Mouse (Mus musculus): ENCODE measurements around the gene Ifnk. TPM values are rescaled to one million over a fixed set of nuclear protein-coding genes. Genes with fewer than 3 reads are reported as not detected.

The Ifnk gene
- 0.28 TPM in 1 of 2 replicates, not detected in the other for polyA plus RNA-seq (2015; fragmentation: Nextera tagmentation; extraction: Ambion mirVana)

DNA sequence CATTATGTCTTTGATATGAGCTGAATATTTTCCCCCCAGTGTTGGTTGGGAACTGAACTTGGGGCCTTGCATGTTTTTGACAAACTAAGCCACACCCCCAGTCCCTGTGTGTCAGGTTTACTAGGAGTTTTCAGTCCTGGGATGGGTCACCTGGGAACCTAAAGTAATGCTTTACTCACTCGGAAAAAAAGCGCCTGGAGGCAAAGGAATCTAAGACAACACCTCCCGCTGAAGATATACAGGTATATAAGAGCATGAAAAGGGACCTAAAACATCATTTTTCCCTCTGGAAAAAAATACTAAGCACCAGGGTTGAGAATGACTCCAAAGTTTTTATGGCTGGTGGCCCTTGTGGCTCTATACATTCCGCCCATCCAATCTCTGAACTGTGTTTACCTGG is at the start of gene Ifnk:
Gene Ifnk (plus strand): TSS at position 301 of the 400 bp plus-strand sequence.
- no peak within 1 kb of the TSS for H3K4me3 ChIP-seq (replicated peaks)
- no peaks in the 10 kb centered on the region for H3K9me3 ChIP-seq (replicated peaks)
- H3K36me3 ChIP-seq, result no peaks in the 10 kb centered on the region
- peaks cover 17% of the 10 kb centered on the region for H3K4me1 ChIP-seq
- H3K27me3 ChIP-seq, result no peaks in the 10 kb centered on the region
- H3K9ac ChIP-seq, result no peak within 1 kb of the TSS
- no peak for ATAC-seq (replicated peaks; ENCODE audit: low FRiP score)
- H3K27ac ChIP-seq, result no peak within 1 kb of the TSS
- WGBS, result 85% methylated on average over 4 of the region's 4 CpGs
- no peak within 1 kb of the TSS for H3K4me2 ChIP-seq

DNA sequence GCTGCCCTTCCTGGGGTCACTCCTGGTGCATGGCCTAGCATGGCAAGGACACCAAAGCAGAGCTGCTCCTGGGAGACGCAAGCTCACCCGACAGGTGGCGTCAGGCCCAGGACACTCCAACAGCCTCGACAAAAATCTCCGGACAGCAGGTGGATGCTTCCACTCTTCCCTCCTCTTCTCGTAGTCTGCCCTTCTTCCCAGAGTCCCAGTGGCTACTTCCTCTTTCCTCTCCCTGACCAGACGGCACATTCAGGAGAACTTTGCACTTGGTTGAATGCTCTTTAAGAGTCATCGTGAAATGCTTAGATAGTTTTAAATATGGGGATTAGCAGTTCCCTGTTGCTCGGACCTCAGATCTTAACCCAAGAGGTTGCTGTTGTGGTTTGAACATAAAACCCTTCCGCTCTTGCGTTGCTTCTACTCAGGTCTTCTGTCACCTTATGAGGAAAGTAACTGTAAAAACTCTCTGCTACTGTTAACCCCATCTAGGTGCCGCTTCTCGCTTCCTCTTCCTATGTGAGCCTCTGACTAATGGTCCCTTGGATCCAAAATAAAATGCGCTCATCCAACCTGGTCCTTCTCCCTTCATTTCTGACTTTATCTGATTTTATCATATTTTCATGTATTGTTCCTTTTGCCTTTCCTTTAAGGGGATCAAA is 46.6 kb upstream of the Ifnk start:
- H3K9me3 ChIP-seq (replicated peaks), result no peaks in the 10 kb centered on the region
- H3K27ac ChIP-seq, result no peak overlapping the region
- 81% methylated on average over 14 of the region's 14 CpGs for WGBS
- no peak overlapping the region for H3K4me2 ChIP-seq
- no peak overlapping the region for H3K4me3 ChIP-seq (replicated peaks)
- no peak for ATAC-seq (replicated peaks; ENCODE audit: low FRiP score)
- H3K9ac ChIP-seq, result no peak overlapping the region
- H3K4me1 ChIP-seq, result peaks cover 11% of the 10 kb centered on the region
- no peaks in the 10 kb centered on the region for H3K27me3 ChIP-seq
- H3K36me3 ChIP-seq, result no peaks in the 10 kb centered on the region

DNA sequence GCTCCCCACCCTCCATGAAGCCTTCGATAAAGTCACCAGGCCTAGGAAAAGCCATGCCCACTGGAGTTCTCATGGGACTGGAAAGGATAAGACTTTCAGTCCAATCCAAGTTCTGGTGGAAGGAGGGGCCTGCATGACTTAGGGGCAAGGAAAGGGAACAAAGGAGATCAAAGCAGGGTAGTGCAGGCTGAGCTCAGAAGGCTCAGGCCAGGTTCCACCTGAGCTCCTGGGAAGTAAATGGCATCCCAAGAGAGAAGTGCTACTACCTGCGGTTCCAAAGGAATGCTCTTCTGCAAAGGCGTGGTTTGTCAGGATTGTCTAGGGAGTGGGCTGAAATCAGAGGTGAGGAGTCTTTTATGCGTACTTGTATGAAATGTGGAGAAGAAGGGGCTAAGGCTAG is 39.4 kb upstream of the Ifnk start:
- H3K4me3 ChIP-seq (replicated peaks), result no peak overlapping the region
- no peak; the same call in 1 of the 2 replicates for ATAC-seq (replicated peaks; ENCODE audit: low FRiP score)
- no peaks in the 10 kb centered on the region for H3K36me3 ChIP-seq
- H3K27ac ChIP-seq, result 0 out of 2 replicates have a peak overlapping the region, but pooled peaks have one; percentile 41
- H3K4me1 ChIP-seq, result peaks cover 16% of the 10 kb centered on the region
- H3K9ac ChIP-seq, result no peak overlapping the region
- no peaks in the 10 kb centered on the region for H3K9me3 ChIP-seq (replicated peaks)
- no peaks in the 10 kb centered on the region for H3K27me3 ChIP-seq
- H3K4me2 ChIP-seq, result no peak overlapping the region
- 79% methylated on average over 4 of the region's 4 CpGs for WGBS

DNA sequence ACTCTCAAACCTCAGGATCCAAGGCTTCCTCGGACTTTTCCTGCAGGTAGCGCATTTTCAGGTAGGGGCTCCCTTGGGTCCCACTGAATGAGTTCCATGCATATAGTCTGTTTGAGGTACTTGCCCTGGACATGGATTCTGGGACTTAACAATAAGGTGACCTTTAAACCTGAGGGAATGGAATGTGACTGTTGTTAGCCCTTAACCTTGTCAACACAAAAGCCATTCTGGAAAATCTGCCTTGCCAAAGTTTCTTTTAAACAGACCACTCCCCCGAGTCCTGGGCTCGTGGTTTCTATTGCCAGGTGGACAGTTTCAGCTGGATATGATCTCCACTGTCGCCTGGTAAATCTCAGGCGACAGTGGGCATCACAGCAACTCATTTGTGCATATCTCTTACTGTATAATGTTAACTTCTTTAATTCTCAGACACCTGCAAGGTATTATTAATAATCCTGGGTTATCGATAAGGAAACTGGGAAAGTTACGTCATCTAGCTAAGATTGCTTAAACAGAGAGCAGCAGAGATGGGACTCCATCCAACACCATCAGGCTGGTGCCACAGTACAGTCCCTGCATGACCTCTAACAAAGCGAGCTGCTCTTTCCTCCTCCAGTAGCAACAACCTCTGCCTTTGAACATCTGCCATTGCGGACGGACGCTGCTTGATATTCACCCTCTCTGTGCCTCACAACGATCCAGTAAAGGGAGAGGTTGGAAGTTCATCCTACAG is 38.2 kb upstream of the Ifnk start:
- no peak overlapping the region for H3K9ac ChIP-seq
- H3K27ac ChIP-seq, result no peak overlapping the region
- no peak overlapping the region for H3K4me3 ChIP-seq (replicated peaks)
- 63% methylated on average over 13 of the region's 13 CpGs for WGBS
- H3K4me1 ChIP-seq, result peaks cover 16% of the 10 kb centered on the region
- H3K36me3 ChIP-seq, result no peaks in the 10 kb centered on the region
- H3K9me3 ChIP-seq (replicated peaks), result no peaks in the 10 kb centered on the region
- no peak overlapping the region for H3K4me2 ChIP-seq
- H3K27me3 ChIP-seq, result no peaks in the 10 kb centered on the region
- peak; percentile 29; the same call in 1 of the 2 replicates for ATAC-seq (replicated peaks; ENCODE audit: low FRiP score)

DNA sequence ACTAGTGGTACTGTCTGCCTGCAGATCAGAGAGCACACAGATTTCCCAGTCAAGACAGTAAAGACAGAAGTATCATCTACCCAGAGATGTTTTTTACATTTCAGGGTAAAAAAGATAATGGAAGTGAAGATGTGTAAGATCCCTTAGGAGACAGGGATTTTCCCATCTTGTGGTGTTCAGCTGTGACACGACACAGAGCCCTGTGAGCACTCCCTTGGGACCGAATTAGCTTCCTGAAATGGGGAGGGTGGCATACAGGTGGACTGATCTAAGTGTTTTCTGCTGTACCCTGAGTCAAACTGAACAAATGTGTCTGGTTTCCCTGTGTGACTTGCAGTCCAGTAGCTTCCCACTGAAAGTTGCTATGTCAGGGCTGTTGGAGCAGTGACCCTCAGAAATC is 36.9 kb upstream of the Ifnk start:
- no peaks in the 10 kb centered on the region for H3K36me3 ChIP-seq
- H3K27ac ChIP-seq, result no peak overlapping the region
- no peak overlapping the region for H3K4me3 ChIP-seq (replicated peaks)
- WGBS, result 81% methylated on average over 2 of the region's 2 CpGs
- no peak overlapping the region for H3K4me2 ChIP-seq
- no peaks in the 10 kb centered on the region for H3K27me3 ChIP-seq
- H3K4me1 ChIP-seq, result peaks cover 20% of the 10 kb centered on the region
- no peak for ATAC-seq (replicated peaks; ENCODE audit: low FRiP score)
- no peak overlapping the region for H3K9ac ChIP-seq
- H3K9me3 ChIP-seq (replicated peaks), result no peaks in the 10 kb centered on the region

DNA sequence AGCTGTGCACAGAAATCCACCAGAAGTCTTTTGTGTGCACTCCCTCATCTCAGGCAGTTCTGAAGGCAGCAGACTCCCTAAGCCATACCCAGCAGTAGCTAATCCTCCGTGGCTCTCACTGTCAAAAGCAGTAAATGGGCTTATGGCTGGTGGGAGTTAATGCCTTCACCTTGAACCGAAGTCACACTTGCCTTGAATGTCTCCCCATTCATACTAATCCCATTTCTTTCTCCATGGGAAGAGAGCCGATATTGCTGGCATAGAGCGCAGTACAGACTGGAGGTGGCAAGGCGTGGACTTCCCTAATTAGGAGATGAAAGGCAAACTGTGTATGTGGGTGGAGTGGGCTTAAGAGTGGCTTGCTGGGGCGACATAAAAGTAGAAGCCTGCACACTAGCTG is 35.9 kb upstream of the Ifnk start:
- no peak overlapping the region for H3K9ac ChIP-seq
- no peak overlapping the region for H3K4me3 ChIP-seq (replicated peaks)
- no peak overlapping the region for H3K27ac ChIP-seq
- H3K27me3 ChIP-seq, result no peaks in the 10 kb centered on the region; the same call in 1 of the 2 replicates
- H3K4me1 ChIP-seq, result peaks cover 23% of the 10 kb centered on the region
- H3K4me2 ChIP-seq, result no peak overlapping the region
- WGBS, result 66% methylated on average over 6 of the region's 6 CpGs
- no peaks in the 10 kb centered on the region for H3K36me3 ChIP-seq
- no peak for ATAC-seq (replicated peaks; ENCODE audit: low FRiP score)
- H3K9me3 ChIP-seq (replicated peaks), result no peaks in the 10 kb centered on the region

DNA sequence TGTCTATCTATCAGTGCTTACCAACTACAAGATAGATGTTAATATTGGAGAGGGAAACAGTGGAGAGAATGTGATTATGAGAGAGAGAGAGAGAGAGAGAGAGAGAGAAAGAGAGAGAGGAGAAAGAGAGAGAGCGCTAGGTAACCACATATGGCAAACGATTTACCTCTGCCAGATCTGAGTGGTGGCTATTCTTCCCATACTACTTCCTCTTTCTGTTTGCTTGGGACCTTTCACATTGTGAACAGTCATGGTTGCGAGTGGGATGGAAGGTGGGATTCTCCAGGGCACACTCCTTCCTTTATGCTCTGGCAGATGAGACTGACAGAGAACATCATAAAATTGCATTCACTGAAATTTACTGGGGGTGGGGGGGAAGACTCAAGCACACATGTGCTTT is 34.7 kb upstream of the Ifnk start:
- Histone ChIP-seq H3K4me2 (no peak overlapping the region), H3K9ac (no peak overlapping the region), H3K27me3 (peaks cover 4% of the 10 kb centered on the region; the same call in 1 of the 2 replicates), H3K27ac (no peak overlapping the region), H3K4me3 (replicated peaks) (no peak overlapping the region), H3K4me1 (peaks cover 35% of the 10 kb centered on the region), H3K36me3 (no peaks in the 10 kb centered on the region), H3K9me3 (replicated peaks) (no peaks in the 10 kb centered on the region)
- ATAC-seq (replicated peaks; ENCODE audit: low FRiP score), result no peak
- WGBS, result 92% methylated on average over 3 of the region's 3 CpGs

DNA sequence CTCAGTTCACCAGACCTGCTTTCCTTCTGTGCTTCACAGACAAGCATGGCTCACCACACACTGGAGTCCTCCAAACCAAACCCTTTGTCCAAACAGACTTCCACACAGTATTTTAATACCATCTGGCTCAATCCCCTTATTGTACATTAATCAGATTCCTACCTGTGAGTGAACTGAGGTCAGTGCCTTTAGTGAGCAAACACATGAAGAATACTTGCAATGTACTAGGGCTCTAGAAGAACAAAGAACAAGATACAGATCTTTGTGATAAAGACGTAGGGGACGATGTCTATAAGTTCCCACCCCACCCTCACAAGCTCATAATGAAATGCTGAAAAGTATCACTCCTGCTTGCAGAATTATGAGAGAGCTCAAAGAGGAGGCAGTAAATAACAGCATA is 33.0 kb upstream of the Ifnk start:
- H3K9me3 ChIP-seq (replicated peaks), result no peaks in the 10 kb centered on the region
- no peak overlapping the region for H3K4me2 ChIP-seq
- no peak overlapping the region for H3K4me3 ChIP-seq (replicated peaks)
- H3K27me3 ChIP-seq, result peaks cover 4% of the 10 kb centered on the region; the same call in 1 of the 2 replicates
- H3K36me3 ChIP-seq, result no peaks in the 10 kb centered on the region
- peaks cover 40% of the 10 kb centered on the region for H3K4me1 ChIP-seq
- H3K27ac ChIP-seq, result no peak overlapping the region
- ATAC-seq (replicated peaks; ENCODE audit: low FRiP score), result no peak
- WGBS, result 80% methylated on average over 2 of the region's 2 CpGs
- H3K9ac ChIP-seq, result no peak overlapping the region

DNA sequence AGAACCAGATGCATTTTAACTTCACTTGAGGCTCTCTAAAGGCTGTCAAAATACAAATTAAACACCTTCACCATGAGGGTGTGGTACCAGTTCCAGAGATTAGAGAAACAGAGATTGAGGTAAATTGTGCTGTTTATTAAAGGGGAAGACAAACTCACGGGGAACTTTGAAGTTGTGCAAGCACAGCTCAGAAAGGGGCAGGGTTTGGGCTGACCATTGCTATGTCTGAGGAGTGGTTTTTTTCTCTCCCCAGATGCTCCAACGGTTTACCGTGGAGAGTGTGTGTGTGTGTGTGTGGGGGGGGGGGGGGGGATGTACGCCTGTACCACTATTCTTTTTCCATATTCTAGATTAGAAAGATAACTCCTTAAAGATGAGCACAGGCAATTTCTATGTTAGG is 31.7 kb upstream of the Ifnk start:
- 68% methylated on average over 4 of the region's 4 CpGs for WGBS
- peaks cover 45% of the 10 kb centered on the region for H3K4me1 ChIP-seq
- H3K36me3 ChIP-seq, result no peaks in the 10 kb centered on the region
- no peak overlapping the region for H3K27ac ChIP-seq
- H3K4me3 ChIP-seq (replicated peaks), result no peak overlapping the region
- H3K27me3 ChIP-seq, result peaks cover 4% of the 10 kb centered on the region; the same call in 1 of the 2 replicates
- no peak overlapping the region for H3K4me2 ChIP-seq
- no peaks in the 10 kb centered on the region for H3K9me3 ChIP-seq (replicated peaks)
- ATAC-seq (replicated peaks; ENCODE audit: low FRiP score), result no peak
- H3K9ac ChIP-seq, result no peak overlapping the region

DNA sequence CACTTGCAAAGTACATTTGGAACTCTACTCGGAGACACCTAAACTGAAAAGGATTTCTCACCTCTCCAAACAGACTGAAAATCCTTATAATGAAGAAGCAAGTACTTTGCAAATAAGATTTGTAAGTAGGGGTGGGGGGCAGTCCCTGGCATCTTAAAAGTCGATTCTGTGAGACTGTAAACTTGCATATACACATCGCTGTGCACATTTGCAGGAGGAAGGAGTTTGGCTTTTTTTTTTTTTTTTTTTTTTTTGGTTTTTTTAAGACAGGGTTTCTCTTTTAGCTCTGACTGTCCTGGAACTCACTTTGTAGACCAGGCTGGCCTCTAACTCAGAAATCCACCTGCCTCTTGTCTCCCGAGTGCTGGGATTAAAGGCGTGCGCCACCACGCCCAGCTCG is 31.3 kb upstream of the Ifnk start:
- no peak for ATAC-seq (replicated peaks; ENCODE audit: low FRiP score)
- 81% methylated on average over 8 of the region's 8 CpGs for WGBS
- Histone ChIP-seq H3K36me3 (no peaks in the 10 kb centered on the region), H3K27ac (no peak overlapping the region), H3K4me1 (peaks cover 49% of the 10 kb centered on the region), H3K9ac (no peak overlapping the region), H3K4me3 (replicated peaks) (no peak overlapping the region), H3K27me3 (peaks cover 4% of the 10 kb centered on the region; the same call in 1 of the 2 replicates), H3K4me2 (no peak overlapping the region), H3K9me3 (replicated peaks) (no peaks in the 10 kb centered on the region)

DNA sequence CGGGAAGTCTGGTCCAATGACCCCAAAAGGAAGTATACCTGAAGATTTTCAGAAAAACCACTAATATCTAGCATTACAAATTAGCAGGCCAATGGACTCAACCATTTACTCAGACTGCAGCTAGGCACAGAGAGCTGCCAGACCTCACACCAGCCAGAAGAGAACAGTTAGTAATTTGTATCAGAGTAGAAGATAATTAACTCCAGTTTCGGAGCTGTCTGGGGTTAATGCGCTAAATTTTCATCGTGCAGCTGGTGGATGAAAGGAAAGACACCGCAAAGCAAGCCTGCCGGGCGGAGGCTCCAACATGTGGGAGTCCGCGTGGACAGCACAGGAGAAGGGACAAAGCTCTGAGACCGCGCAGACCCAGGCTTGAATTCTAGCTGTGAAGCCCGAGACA is 30.8 kb upstream of the Ifnk start:
- Histone ChIP-seq H3K27me3 (peaks cover 4% of the 10 kb centered on the region; the same call in 1 of the 2 replicates), H3K9me3 (replicated peaks) (no peaks in the 10 kb centered on the region), H3K9ac (peak overlapping the region; percentile 17; the same call in 1 of the 2 replicates), H3K4me1 (peaks cover 50% of the 10 kb centered on the region), H3K27ac (no peak overlapping the region), H3K36me3 (no peaks in the 10 kb centered on the region), H3K4me2 (0 out of 2 replicates have a peak overlapping the region, but pooled peaks have one; percentile 1), H3K4me3 (replicated peaks) (no peak overlapping the region)
- WGBS, result 48% methylated on average over 12 of the region's 12 CpGs
- ATAC-seq (replicated peaks; ENCODE audit: low FRiP score), result no peak

DNA sequence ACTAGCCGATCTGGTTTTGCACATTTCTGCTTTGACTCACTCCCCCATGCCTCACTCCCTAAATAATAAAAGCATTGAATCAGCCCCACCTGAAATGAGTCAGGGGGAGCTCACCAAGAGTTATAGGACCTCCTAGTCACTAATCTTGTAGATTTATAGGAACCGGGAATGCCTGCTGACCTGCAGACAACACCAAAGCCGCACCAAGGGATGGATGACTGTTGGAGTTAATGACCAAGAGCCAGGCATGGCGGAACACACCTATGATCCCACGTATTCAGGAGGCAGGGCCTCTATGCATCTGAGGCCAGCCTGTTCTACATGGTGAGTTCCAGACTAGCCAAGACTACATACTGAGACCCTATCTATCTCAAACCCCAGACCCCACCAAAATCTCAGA is 28.8 kb upstream of the Ifnk start:
- Histone ChIP-seq H3K27ac (no peak overlapping the region), H3K36me3 (no peaks in the 10 kb centered on the region), H3K9me3 (replicated peaks) (no peaks in the 10 kb centered on the region), H3K9ac (no peak overlapping the region), H3K27me3 (peaks cover 4% of the 10 kb centered on the region; the same call in 1 of the 2 replicates), H3K4me1 (peaks cover 62% of the 10 kb centered on the region), H3K4me2 (no peak overlapping the region), H3K4me3 (replicated peaks) (no peak overlapping the region)
- WGBS, result 22% methylated on average over 5 of the region's 5 CpGs
- ATAC-seq (replicated peaks; ENCODE audit: low FRiP score), result peak; percentile 81

All from kidney, embryonic 15.5 days (tissue).